Mouse (Mus musculus) thymus, adult 2 months (tissue): Measurements from ENCODE around the gene Scamp3.

ENCODE experiments used
- CTCF ChIP-seq: fragments of 200-500 bp; IDR thresholded peaks from 2 replicates; pipeline ENCODE4 v1.5.1; 2012; ENCODE audit warnings: mild to moderate bottlenecking, control low read depth, low read length, moderate library complexity, borderline replicate concordance; ENCODE audit not compliant: control insufficient read depth, poor library complexity, insufficient read depth; ENCODE audit errors: extremely low read depth
- POLR2A ChIP-seq: fragments of 200-500 bp; IDR thresholded peaks from 2 replicates; pipeline ENCODE4 v1.6.1; 2012; ENCODE audit warnings: mild to moderate bottlenecking, low read length, control low read depth, moderate library complexity; ENCODE audit not compliant: control insufficient read depth, poor library complexity, insufficient read depth; ENCODE audit errors: extremely low read depth

GRCm38 (mm10) chr3:89225918-89226317 is 48.6 kb downstream of the Scamp3 start:
- TF ChIP-seq CTCF (no peak), POLR2A (no peak)
